Mouse (Mus musculus) splenic B cell, adult 2 months (primary cell): Measurements from ENCODE around the gene Dync1h1.
"Not testable (repeated sequence)": the region's sequence is repeated elsewhere in the genome, so short reads cannot be mapped to it uniquely, and the experiment has no call there.

Source experiments
- DNase-seq: peaks from one replicate; pipeline ENCODE4 v3.0.0-alpha.2; 2011; ENCODE audit warnings: low read depth, low spot score
- H3K27me3 ChIP-seq: 2 replicates; pipeline ENCODE4 v1.6.1; 2012; ENCODE audit warnings: mild to moderate bottlenecking, low read length, moderate library complexity, mixed read lengths; ENCODE audit not compliant: control insufficient read depth, poor library complexity, insufficient read depth, severe bottlenecking
- H3K36me3 ChIP-seq: 2 replicates; pipeline ENCODE4 v1.6.1; 2012; ENCODE audit warnings: mild to moderate bottlenecking, low read length, moderate library complexity, mixed read lengths; ENCODE audit not compliant: control insufficient read depth, poor library complexity, insufficient read depth, severe bottlenecking

Dync1h1 gene

DNA sequence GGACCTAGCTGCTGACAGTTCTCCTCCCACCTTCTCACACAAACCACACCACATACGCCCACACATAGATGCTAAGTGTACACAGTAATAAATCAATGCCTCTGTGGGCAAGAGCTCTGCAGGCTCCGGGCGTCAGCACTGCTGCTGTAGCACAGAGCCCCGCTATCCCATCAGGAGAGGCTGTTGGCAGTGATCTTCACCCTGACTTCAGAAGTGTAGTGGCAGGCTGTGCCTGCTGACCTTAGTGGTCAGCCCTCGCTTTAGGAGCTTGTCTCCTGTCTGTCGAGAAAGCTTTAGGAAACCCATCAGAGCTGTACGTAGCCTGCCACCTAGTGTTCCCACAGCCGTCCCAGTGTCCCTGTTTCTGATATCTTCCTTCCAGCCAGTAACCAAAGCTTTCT is 49.0 kb downstream of the Dync1h1 start:
- H3K36me3 ChIP-seq = peaks cover 11% of the 10 kb centered on the region
- no peak for DNase-seq
- H3K27me3 ChIP-seq = no peaks in the 10 kb centered on the region

DNA sequence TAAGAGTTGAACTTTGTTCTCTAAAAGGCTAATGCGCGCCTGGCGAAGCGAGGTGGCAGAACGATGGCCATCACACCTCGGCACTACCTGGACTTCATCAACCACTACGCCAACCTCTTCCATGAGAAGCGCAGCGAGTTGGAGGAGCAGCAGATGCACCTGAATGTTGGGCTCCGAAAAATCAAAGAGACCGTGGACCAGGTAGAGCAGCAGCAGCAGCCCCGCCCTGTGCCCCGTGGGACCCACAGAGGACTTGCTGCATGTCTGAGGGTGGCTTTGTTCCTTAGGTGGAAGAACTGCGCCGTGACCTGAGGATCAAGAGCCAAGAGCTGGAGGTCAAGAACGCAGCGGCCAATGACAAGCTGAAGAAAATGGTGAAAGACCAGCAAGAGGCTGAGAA is 50.2 kb downstream of the Dync1h1 start:
- peaks cover 12% of the 10 kb centered on the region for H3K36me3 ChIP-seq
- no peaks in the 10 kb centered on the region for H3K27me3 ChIP-seq
- DNase-seq = no peak

DNA sequence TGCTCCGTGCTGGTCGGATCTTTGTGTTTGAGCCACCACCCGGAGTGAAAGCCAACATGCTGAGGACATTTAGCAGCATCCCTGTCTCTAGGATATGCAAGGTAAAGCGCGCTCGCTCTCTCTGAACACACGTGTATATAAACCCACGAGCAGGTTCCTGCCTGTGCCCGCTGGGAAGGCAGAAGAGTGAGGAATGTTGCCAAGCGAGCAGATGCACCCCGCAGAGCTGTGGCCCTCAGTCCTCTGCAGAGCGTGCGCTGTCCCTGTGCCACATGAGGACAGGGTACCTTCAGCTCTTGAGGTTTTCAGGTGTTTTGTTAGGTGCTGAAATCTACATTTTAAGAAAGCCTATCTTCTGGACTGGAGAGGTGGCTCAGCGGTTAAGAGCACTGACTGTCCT is 60.5 kb downstream of the Dync1h1 start:
- DNase-seq = no peak

DNA sequence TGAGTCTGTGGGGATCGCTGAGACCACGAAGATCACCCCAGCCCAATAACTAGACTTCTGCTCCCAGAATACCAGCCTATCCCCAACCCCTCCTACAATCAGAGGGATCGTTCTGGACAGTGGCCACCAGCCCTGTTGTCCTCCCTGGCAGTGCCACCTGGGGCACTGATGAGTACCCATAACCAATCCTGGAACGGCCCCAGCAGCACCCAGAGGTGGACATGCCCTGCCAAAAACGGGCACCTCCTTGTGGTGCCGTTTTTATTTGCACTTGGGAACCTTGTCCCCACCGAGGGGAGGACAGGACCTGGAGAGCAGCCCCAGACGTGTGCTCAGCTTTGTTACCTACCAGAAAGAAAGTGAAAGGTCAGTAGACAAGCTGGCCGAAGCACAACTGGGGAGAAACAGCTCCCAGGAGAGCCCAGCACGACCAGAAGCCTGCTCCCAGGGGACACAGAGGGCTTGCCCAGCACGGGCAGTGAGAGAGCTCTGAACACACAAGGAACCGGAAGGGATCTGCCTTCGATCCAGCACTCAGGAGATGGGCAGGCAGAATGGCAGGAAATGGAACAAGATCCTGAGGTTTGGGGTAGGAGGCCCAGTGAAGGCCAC is 66.3 kb downstream of the Dync1h1 start:
- no peaks in the 10 kb centered on the region for H3K27me3 ChIP-seq
- no peak for DNase-seq
- peaks cover 15% of the 10 kb centered on the region for H3K36me3 ChIP-seq

More for the DNA sequence above, 60.5 kb downstream of the Dync1h1 start:
- H3K36me3 ChIP-seq = peaks cover 23% of the 10 kb centered on the region
- no peaks in the 10 kb centered on the region for H3K27me3 ChIP-seq

DNA sequence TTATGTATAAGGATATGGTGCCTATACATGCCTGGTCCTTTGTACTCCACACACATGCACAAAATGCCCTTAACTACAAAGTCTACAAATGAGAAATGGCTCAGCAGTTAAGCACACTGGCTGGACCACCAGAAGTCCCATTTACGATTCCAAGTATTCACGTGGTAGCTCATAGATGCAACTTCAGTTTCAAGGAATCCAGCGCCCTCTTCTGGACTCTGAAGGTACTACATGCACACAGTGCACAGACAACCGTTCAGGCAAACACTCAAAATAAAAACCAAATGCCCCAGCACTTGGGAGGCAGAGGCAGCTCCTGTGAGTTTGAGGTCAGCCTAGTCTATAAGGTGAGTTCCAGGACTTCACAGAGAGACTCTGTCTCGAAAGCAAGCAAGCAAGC is 73.0 kb downstream of the Dync1h1 start:
- peak; percentile 53 for DNase-seq
- Histone ChIP-seq H3K36me3 (no peaks in the 10 kb centered on the region), H3K27me3 (no peaks in the 10 kb centered on the region)

DNA sequence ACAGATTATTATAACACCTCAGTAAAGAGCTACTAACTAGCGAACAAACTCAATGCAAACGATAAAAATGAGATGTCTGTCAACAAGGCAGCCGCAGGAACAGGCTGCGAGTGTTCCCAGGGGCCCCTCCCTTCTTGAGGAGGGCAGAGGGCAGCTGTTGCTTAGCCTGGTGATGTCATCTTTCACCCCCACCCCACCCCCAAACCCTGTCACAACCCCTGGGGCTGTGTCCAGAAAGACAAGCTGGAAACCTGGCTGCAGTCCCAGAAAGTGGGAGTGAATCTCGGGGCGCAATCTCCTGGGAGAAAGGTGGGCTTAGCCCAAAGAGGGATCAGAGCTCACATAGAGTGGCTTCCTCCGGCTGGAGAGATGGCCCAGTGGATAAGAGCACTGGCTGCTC is 79.9 kb downstream of the Dync1h1 start:
- DNase-seq = peak; percentile 26
- H3K27me3 ChIP-seq = no peaks in the 10 kb centered on the region
- no peaks in the 10 kb centered on the region for H3K36me3 ChIP-seq

DNA sequence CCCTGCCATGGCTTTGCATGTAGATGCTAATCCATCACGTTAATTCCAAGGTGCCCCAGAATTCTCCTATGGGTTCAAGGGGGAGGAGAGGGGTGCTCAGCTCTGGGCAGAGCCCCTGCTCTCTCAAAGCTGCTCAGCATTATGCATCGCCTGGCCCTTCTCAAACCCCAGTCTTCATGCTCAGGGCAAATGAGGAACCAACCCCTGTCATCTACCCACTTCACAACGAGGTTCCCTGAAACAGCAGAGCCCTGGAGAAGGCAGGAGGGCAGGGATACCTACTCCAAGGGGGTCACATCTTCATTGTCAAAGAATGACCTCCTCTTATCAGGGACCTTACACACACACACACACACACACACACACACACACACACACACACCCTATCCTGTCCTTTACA is 80.6 kb downstream of the Dync1h1 start:
- peak; percentile 55 for DNase-seq
- Histone ChIP-seq H3K36me3 (no peaks in the 10 kb centered on the region), H3K27me3 (no peaks in the 10 kb centered on the region)

DNA sequence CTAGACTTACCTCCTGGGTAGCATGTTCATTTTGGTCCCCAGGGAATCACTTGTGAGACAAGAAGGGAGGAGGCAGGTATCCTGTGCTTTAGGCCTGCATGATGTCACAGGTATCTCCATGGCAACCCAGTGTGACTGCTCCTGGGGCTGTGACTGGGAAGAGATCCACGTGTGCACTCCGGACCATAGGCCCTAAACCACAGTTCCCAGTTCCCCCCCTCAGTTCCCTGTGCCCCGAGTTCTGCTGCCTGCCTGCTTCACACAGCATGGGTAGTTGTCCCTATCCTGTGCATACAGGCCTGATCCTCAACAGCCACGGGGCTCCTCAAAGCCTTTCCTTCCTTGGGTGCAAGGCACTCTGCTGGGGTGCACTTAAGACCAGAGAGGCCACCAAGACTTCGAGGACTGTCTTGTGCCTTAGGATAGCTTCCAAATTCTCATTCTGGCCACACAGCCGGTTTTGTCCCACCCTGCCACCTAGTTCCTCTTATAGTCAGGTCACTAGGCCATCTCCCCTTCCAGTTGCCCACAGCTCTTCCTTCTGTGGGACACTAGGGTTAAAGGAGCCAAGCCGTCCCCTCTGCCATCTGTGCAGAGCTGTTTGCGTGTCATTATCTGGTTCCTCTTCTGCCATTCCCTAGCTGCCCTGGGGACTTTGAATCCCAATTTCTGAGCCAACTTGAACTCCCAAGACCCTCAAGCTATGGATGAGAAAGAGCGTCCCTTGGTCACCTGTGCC is 81.5 kb downstream of the Dync1h1 start, which contains the start of gene 1700001K19Rik:
Gene 1700001K19Rik (minus strand): TSS at position 59 of the 739 bp plus-strand sequence.
- Histone ChIP-seq H3K27me3 (no peaks in the 10 kb centered on the region), H3K36me3 (no peaks in the 10 kb centered on the region)
- peak; percentile 63 for DNase-seq

DNA sequence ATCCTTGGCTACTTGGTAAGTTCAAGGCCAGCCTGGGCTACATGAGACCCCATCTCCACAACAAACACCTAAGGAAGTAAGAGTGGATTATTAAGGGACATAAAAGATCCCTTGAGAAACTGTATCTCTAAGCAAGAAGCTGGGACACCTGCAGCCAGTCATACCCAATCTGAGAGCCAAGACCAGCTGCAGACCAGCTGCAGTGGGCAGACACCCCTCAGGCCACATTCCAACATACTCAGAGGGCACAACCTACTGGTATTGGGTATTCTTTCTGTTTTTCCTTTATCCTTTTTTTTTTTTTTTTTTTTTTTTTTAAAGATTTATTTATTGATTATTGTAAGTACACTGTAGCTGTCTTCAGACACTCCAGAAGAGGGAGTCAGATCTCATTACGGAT is 82.3 kb downstream of the Dync1h1 start:
- DNase-seq = peak; percentile 47

DNA sequence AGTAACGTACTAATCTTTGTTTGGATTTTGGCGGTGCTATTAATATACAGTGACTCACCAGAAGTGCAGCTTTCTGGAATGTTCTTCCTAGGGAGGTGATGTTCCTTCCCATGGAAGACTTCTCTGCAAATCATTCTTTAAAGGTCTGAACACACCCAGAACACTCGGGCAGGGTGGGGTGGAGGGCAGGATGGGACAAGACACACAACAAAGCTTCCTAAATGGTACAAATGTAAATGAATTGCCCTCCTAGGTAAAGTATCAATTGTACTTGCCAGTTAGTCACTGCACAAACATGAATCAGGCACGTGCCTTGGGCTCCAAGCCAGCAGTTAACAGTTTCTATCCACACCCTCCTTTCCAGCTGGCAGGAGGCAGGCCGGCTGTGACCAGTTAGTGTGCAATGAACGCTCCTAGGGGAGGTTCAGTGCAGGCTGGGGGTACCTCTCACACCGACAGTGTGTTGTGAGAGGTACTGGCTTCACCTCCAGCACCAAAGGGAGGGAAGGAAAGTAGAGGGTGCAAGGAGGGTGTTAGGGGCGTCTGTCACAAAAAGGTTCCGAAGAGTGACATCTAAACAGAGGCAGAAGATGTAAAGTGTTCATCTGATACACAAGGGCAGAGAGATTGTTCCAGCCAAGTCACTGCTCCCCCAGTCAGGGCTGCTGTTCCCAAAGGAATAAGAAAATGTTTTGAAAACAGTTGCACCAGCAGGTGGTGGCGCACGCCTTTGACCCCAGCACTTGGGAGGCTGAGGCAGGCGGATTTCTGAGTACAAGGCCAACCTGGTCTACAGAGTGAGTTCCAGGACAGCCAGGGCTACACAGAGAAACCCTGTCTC is 86.9 kb downstream of the Dync1h1 start:
- no peaks in the 10 kb centered on the region for H3K27me3 ChIP-seq
- H3K36me3 ChIP-seq = peaks cover 13% of the 10 kb centered on the region
- peak; percentile 53 for DNase-seq

More for the DNA sequence above, 82.3 kb downstream of the Dync1h1 start:
- H3K36me3 ChIP-seq = no peaks in the 10 kb centered on the region
- H3K27me3 ChIP-seq = no peaks in the 10 kb centered on the region

DNA sequence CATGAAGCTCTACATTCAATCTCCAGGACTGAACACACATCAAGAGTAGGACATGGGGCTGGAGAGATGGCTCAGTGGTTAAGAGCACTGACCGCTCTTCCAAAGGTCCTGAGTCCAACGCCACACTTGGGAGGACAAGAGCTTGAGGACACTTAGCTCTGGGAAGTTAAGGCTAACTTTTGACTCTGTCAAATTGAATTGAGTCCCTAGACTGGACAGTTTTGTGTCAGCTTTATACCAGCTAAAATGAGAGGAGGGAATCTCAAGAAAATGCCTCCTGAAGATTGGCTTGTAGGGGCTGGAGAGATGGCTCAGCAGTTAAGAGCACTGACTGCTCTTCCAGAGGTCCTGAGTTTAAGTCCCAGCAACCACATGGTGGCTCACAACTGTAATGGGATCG is 87.7 kb downstream of the Dync1h1 start:
- H3K27me3 ChIP-seq = not testable (repeated sequence)
- peak; percentile 54 for DNase-seq
- H3K36me3 ChIP-seq = peaks cover 18% of the 10 kb centered on the region

DNA sequence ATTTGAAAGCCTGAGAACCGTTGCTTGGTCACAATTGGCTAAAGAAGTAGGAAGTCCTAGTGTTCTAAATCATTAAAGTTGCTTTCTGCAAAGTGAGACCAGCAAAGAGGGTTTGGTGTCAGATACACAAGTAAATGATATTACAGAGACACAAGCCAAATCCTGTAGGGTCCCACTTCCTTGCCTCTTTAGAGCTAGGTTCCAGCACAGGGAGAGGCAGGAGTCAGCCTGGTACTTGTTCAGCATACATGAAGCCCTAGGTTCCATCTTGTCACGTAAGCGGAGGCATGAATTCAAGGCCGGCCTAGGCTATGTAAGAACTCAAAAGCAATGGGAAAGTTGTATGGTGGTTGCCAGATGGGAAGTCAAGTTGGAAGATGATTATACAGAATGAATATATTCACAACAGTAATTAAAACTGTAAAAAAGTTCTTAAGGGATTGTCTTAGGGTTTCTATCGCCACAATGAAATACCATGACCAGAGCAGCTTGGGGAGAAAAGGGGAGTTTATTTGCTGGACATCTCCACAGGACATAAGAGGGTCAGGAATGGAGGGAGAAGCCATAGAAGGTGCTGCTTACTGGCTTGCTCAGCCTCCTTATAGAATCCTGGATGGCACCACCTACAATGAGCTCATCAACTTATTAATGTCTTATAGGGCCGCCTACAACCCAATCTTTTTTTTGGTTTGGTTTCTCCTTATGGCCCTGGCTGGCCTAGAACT is 88.8 kb downstream of the Dync1h1 start:
- DNase-seq = peak; percentile 61
- peaks cover 24% of the 10 kb centered on the region for H3K36me3 ChIP-seq
- H3K27me3 ChIP-seq = no peaks in the 10 kb centered on the region

DNA sequence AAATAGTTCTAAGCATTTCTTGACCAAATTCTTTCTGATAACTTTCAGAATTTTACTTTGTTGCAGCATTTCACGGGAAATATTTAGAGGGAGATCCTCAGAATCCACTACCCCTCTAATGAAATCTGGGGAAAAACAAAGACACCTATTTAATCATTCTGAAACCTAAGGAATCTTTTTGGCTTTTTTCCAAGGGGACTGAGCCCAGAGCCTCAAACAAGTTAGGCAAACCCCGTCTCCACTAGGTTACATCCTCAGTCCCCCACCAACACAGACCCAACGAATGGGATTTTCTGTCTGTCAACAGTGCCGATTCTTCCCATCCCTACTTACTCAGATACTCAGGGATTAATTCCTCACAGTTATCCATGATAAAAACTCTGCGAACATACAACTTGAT is 92.1 kb downstream of the Dync1h1 start:
- peak; percentile 32 for DNase-seq
- H3K27me3 ChIP-seq = not testable (repeated sequence)
- H3K36me3 ChIP-seq = peaks cover 24% of the 10 kb centered on the region

DNA sequence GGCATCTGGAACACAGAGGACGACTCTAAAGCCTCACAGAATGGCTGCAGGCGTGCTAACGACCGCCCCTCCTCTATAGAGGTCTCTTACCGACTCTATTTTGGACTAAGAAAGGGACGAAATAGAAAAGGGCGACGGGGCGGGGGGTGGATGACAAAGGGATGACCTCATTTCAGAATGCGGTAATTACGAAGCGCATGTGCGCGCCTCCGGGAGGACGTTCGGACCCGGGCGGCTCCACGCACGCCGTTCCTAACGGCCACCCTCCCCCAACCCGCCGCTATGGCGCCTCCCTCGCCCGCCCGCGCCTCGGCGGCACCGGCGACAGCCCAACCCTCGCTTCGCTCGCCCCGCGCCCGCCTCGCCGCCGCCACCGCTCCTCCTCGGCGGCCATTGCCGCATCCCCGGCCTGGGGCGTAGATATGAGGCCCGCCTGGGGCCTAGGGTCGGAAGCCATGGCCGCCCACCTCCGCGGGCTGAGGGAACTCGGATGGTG is 94.5 kb downstream of the Dync1h1 start:
- Histone ChIP-seq H3K27me3 (no peaks in the 10 kb centered on the region), H3K36me3 (peaks cover 15% of the 10 kb centered on the region)
- DNase-seq = peak; percentile 67
